Mouse (Mus musculus): ENCODE measurements around the gene Rasa2.
"Not testable (repeated sequence)": the region's sequence is repeated elsewhere in the genome, so short reads cannot be mapped to it uniquely, and the experiment has no call there.

Gene Rasa2

DNA sequence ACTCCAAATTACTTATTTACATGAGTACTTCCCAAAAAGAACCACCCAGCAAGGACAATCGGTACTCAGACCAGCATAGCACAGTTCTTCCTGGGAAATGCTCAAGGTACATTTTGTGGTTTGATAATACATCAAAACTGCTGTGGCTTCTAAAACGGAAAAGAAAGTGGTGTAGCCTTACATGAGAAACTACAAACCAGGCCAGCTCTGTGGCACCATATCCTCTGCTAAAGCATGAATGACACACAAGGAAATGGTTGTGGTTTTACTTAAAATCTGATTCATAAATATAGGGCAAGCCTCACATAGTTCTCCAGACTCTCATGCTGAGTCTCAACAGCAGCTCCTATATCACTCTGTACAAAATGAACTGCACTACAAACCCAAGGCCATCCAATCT is 48.3 kb downstream of the Rasa2 start:
- no peak for DNase-seq (ENCODE audit: low spot score)

DNA sequence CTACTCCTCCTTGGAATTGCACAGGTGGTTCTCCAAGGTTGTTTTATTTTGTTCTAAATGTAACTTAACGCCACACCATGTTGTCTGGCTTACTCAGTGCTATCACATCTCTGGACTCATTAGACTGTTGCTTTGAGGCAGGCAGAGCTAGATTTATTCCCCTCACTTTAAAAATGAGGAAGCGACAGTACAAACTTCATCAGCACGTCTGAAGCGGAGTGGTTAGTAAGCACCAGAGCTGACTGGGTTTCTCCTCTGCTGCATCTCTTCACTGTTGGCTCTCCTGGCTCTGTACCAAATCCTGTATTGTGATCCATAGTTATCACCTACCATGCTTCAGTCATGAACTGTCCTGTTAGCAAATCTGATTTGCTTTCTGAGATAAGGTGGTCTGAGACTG is 53.2 kb downstream of the Rasa2 start:
- DNase-seq (ENCODE audit: low spot score), result no peak

DNA sequence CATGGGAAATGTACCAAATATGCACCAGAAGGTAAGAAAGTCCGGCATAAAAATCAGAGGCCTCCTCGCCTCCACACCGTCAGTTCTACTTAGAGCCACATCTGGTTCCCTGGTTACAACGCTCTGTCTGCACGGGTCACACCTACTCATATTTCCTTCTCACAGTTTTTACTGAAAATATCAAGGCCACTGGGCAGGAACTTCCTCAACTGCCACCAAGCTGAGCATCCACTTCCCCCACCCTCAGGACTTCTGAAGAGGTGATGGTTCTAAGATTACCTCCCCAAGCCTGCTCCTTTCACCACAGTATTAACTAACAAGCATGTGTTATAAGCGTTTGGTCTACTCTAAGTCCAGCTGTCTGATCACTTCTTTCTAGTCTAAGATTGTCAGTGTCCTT is 53.7 kb downstream of the Rasa2 start:
- no peak for DNase-seq (ENCODE audit: low spot score)

- no peak for DNase-seq (ENCODE audit: low spot score)
These were observed 58.2 kb downstream of the Rasa2 start for GRCm38 (mm10) chr9:96573252-96573651.

- DNase-seq (ENCODE audit: low spot score), result no peak
These were observed 58.7 kb downstream of the Rasa2 start for GRCm38 (mm10) chr9:96572754-96573153.

- DNase-seq (ENCODE audit: low spot score), result no peak
These were observed 64.9 kb downstream of the Rasa2 start for GRCm38 (mm10) chr9:96566470-96566996.

- no peak for DNase-seq (ENCODE audit: low spot score)
These were observed 67.9 kb downstream of the Rasa2 start for GRCm38 (mm10) chr9:96563501-96563900.

DNA sequence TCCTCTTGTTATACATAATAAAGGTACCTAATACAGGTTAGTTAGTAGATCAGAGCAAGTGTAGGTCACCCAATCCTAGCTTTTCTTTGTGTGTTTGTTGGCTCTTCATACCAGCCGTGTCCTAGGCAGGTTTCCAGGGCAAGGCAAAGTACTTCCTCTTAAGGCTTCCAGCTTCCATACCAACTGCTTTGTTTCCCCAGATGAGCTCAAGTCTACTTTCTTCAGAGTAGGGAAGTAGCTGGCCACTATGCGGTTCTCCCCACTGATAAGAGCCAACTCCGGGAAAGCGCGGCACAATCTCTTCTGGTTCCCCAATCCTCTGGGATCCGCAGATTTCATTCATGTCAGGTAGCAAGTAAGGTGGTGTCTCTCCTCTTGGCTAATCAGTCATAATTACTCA is 72.3 kb downstream of the Rasa2 start:
- no peak for DNase-seq (ENCODE audit: low spot score)

- no peak for DNase-seq (ENCODE audit: low spot score)
These were observed 72.8 kb downstream of the Rasa2 start for GRCm38 (mm10) chr9:96558594-96558993.

- DNase-seq (ENCODE audit: low spot score), result no peak
These were observed 77.3 kb downstream of the Rasa2 start for GRCm38 (mm10) chr9:96554095-96554494.

DNA sequence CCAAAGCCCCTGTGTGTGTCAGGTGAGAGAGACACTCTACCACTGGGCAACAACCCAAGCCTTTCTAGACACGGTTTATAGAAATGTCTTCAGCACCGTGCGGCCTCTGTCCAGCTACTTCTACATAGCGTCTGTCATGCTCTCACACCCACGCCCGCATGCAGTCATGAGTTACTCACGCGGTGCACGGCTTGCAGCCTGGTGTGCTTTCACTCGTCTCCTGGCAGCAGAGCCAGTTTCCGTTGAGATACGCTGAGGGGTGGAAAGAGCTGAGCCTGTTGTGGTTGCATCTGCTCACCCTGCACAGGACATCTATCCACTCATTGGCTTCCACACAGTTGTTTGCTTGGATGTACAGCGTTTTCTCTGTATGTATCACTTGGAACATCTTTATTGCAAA is 86.0 kb downstream of the Rasa2 start:
- no peak for DNase-seq (ENCODE audit: low spot score)

DNA sequence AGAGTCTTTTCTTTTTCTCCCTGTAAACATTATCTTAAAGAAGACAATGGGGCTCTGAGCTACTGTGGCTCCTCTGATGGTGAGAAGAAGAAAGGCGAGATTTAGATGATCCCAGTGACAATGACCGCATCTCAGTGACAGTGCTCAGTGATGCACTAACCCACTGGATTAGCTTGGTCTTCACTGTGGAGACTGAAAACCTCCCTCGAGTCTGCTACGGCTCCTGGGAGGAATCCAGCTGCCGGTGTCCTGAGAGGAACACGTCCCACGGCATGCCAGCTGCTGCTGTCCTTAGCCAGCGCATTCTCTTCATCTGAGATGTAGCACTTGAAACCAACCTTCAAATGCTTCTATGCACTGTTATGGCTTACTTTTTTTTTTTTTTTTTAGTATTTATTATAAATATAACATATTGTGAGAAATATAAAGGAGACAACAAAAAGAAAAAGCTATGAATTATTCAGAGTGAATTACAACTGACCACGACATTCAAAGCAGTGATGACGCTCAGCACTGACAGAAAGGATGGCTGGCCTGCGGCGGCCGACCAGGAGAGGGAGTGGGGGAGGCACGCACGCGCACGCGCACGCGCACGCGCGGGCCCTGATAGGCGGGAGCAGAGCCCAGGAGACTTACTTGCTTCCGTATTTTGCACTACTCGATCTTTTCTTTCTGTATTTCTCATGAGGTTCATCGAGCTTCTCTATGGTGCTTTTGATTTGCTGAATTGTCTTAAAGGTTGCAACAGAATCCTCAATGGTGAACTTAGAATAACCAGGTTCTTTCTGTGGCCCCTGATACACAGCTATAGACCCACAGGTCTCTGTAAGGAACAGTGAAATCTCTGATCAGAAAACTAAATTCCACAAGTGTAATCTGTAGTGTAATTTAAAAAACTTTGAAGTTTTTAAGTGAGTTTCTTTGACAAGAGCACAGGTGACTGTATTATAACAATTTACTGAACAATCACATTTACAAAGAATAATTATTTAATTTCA is 87.5 kb downstream of the Rasa2 start:
- DNase-seq (ENCODE audit: low spot score), result peak; percentile 48

DNA sequence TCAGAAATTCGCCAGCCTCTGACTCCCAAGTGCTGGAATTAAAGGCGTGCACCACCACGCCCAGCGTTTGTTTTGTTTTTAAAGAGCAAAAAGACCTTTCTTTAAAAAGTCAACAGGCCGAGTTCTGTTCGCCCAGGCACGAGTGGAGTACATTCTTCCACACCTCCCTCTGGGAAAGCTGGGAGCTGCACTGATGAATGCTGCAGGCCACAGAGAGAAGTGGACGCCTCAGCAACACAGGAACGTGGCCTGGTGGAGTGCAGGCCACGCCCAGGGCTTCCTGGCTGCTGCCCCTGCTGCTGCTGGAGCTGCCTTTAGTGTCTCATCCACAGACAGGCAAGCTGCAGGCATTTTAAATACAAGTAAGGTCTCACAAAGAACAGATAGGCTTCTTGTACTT is 92.5 kb downstream of the Rasa2 start:
- no peak for DNase-seq (ENCODE audit: low spot score)

GRCm38 (mm10) chr9:96537615-96537919 is 93.8 kb downstream of the Rasa2 start:
- no peak for DNase-seq (ENCODE audit: low spot score)

DNA sequence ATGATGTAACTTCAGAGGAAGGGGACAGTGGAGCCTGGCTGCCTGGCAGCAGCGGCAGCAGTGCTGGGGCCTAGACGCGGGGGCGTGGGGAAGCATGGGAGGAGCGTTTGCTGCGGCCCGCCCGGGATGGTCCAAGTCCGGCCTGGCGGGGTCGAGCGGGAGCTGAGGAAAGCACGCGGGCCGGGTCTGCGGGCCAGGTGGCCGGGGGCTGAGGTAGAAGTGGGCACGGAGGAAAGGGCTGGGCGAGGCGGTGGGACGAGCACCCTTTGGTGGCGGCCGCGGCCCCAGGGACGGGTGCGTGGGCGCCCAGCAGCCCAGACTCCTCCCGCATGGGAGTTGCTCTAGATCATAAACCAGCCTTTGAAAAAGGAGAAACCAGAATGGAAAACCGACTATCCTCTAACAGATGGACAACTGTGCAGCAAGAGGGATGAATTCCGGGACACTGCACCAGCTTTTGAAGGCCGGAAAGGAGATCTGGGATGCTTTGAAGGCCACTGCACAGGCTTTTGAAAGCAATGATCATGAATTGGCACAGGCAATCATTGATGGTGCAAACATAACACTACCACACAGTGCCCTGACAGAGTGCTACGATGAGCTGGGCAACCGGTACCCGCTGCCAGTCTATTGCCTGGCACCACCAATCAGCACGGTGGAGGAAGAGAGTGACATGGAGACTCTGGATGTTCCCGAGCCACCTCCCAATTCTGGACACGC is 94.4 kb downstream of the Rasa2 start:
- DNase-seq (ENCODE audit: low spot score), result peak; percentile 41

- DNase-seq (ENCODE audit: low spot score), result not testable (repeated sequence)
These were observed 95.3 kb downstream of the Rasa2 start for GRCm38 (mm10) chr9:96536093-96536492.

DNA sequence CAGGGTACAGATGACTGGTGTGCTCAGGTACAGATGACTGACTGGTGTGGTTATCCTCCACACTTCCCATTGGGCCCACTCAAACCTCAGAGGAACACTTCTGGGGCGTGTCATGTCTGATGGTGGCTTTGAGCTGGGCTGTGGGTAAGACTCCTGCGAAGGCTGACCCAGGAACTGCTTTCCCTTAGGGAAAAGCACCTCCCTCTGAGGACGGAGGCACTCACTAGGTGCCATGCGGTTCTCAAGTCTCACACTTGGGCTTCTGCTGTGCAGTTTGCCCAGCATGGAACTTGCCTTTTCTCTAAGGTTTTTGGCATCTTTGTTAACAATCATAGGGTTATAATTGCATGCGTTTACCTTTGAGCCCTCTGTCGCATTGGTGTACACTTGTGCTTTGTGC is 96.0 kb downstream of the Rasa2 start:
- no peak for DNase-seq (ENCODE audit: low spot score)

GRCm38 (mm10) chr9:96534256-96534655 is 97.2 kb downstream of the Rasa2 start:
- DNase-seq (ENCODE audit: low spot score), result no peak

DNA sequence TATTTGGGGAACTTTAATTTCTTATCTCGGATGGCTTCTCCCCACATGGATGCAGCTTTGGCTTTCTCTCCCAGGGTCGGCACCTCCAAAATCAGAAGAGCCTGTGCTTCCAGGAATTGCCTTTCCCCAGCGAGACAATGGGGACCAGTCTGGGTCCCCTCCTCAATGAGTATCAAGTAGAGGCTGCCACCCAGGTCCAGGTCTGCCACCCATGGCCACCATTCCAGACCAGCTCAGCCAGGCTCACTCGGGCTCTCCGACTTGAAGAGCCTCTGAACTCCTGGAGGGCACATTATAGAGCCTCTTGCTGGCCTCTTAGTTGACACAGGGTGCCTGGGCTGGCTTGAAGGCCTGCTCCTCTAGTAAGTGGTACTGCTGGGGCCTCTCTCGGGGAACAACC is 97.9 kb downstream of the Rasa2 start:
- DNase-seq (ENCODE audit: low spot score), result no peak

DNA sequence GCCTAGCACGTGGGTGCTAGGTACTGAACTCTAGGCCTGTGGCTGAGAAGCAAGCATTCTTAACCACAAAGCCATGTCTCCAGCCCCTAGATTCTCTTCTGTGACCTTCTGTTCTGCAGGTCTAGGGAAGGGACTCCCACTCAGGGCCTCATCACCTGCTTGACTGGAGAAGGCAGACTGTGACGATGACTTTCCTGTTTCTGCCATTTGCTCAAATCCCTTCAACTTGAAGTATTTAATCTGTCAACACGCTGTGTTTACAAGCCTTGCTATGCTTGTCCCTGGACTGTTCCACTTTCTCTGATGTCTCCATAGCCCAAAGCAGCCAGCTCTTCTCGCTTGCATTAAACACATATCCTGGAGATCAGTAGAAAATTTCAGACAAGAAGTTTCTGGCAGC is 98.9 kb downstream of the Rasa2 start:
- no peak for DNase-seq (ENCODE audit: low spot score)

DNA sequence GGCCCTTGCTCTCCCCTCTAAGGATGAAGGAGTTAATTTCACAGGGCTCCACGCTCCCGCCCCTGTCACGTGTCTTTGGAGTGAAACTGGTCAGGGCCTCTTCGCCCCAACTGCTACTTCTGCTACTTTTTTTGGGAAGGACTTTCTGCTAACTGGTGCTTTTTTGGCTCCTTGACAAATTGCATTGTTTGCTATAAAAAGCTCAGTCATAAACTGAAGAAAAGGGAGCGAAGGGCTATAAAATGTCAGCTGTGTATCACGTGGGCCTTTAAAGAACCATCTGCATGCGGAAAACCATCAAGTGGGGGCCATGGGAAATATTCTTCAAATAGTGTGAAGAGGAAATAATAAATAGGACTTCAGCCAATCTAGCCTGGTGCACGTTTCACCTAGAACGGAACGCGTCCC is 100.7 kb downstream of the Rasa2 start:
- DNase-seq (ENCODE audit: low spot score), result no peak

DNA sequence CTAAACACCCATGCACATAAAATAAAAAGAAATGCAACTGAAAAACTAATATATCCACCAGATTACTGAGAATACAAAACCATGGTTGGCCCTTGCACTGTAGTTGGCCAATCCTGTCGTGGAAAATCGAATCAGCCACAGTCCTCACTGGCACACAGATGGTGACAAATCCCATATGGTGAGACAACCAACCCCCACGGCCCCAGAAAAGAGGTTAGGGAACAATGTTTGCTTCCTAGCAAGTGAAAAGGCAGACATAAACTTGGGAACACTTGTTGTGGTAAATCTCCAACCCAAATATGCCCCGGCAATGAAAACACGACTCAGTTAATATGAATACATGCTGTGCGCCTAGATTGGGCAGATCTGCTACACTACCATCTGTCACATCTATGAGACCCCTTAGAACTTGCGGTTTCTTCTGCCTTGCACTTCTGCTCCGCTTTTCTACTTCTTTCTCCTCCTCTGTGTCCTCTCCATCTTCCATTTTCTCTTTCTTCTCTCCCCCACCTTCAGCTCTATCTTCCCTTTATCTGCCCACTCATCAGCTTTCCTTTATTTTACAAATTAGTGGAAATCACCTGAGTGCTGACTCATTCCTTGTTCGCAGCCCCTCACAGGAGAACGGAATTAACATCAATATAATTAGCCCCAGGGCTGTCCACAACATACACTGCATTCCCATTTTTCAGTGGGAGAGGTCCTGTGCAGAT is 101.3 kb downstream of the Rasa2 start:
- DNase-seq (ENCODE audit: low spot score), result no peak

- DNase-seq (ENCODE audit: low spot score), result no peak
These were observed 105.4 kb downstream of the Rasa2 start for GRCm38 (mm10) chr9:96526011-96526410.
